Mouse (Mus musculus) adrenal gland, postnatal 4 days (tissue): Measurements from ENCODE around the gene Stn1. TPM values are rescaled to one million over a fixed set of nuclear protein-coding genes. Genes with fewer than 3 reads are reported as not detected.
A peak's percentile ranks its signal among the peaks of the same experiment; 100 is the strongest.
"Not testable (repeated sequence)": the region's sequence is repeated elsewhere in the genome, so short reads cannot be mapped to it uniquely, and the experiment has no call there.

ENCODE experiments used
- DNase-seq, 2 experiments: peaks; one replicate each; pipeline ENCODE4 v3.0.0; 2021 to 2022; ENCODE audit warnings: low spot score in 2 of 2, mixed read lengths in 2 of 2
- long read RNA-seq, 2 experiments: library from polyadenylated mRNA; stranded (forward); transcript quantifications; one replicate each; pipeline ENCODE4 v2.0.0; 2021
- total RNA-seq, 2 experiments: library from RNA; stranded (reverse); gene quantifications; 2 replicates each; pipeline ENCODE4 v1.2.3; 2021

The Stn1 gene
- total RNA-seq = 10 to 100 TPM; 21.4 to 26.0 TPM
- long read RNA-seq, experiment 1, transcript Stn1-201 (10 exons, 1,992 nt) = major isoform, 13 of 18 reads
- long read RNA-seq, experiment 1, partial matches to known transcripts = 1 of 18 reads
- long read RNA-seq, experiment 1, other reads (novel, unspliced or antisense) = 2 of 18 reads
- long read RNA-seq, experiment 2, transcript Stn1-201 (10 exons, 1,992 nt) = major isoform, 39 of 46 reads
- long read RNA-seq, experiment 2, partial matches to known transcripts = 1 of 46 reads
- long read RNA-seq, experiment 2, other reads (novel, unspliced or antisense) = 4 of 46 reads

- no peak for DNase-seq
These were observed at the start of gene Stn1 for GRCm38 (mm10) chr19:47537300-47537792. Gene Stn1, minus strand, starts transcription at chr19:47537507.

- DNase-seq = no peak
These were observed 49.7 kb upstream of the Stn1 start for GRCm38 (mm10) chr19:47587009-47587408.

GRCm38 (mm10) chr19:47585772-47586171 lies 48.5 kb upstream of the Stn1 start:
- DNase-seq = no peak

- no peak for DNase-seq
These were observed 42.7 kb upstream of the Stn1 start for GRCm38 (mm10) chr19:47579788-47580631.

GRCm38 (mm10) chr19:47579225-47579787 lies 42.0 kb upstream of the Stn1 start, which contains the start of gene Slk:
Gene Slk, plus strand, starts transcription at chr19:47579678.
- DNase-seq = peak; percentile 54 to 67

- DNase-seq = no peak
These were observed 41.4 kb upstream of the Stn1 start for GRCm38 (mm10) chr19:47578581-47579224.

- no peak for DNase-seq
These were observed 36.4 kb upstream of the Stn1 start for GRCm38 (mm10) chr19:47573718-47574117.

GRCm38 (mm10) chr19:47571981-47572380 lies 34.7 kb upstream of the Stn1 start:
- not testable (repeated sequence) for DNase-seq

GRCm38 (mm10) chr19:47570042-47570441 lies 32.7 kb upstream of the Stn1 start:
- DNase-seq = no peak

GRCm38 (mm10) chr19:47565994-47566393 lies 28.7 kb upstream of the Stn1 start:
- no peak for DNase-seq

- no peak for DNase-seq
These were observed 27.8 kb upstream of the Stn1 start for GRCm38 (mm10) chr19:47565031-47565654.

GRCm38 (mm10) chr19:47563715-47564114 lies 26.4 kb upstream of the Stn1 start:
- no peak for DNase-seq

GRCm38 (mm10) chr19:47561996-47562441 lies 24.7 kb upstream of the Stn1 start:
- DNase-seq = no peak

GRCm38 (mm10) chr19:47560544-47561161 lies 23.3 kb upstream of the Stn1 start:
- no peak for DNase-seq

- no peak for DNase-seq
These were observed 22.6 kb upstream of the Stn1 start for GRCm38 (mm10) chr19:47559751-47560512.

- no peak for DNase-seq
These were observed 21.8 kb upstream of the Stn1 start for GRCm38 (mm10) chr19:47559145-47559544.

GRCm38 (mm10) chr19:47549584-47549983 lies 12.3 kb upstream of the Stn1 start:
- no peak for DNase-seq

- DNase-seq = no peak
These were observed 11.9 kb upstream of the Stn1 start for GRCm38 (mm10) chr19:47549174-47549573.

GRCm38 (mm10) chr19:47548432-47549076 lies 11.2 kb upstream of the Stn1 start:
- DNase-seq = no peak
